Mouse (Mus musculus): ENCODE measurements around the gene Cdc7.

The Cdc7 gene

GRCm38 (mm10) chr5:106994716-106995115 is 30.6 kb downstream of the Cdc7 start:
- DNase-seq = no peak

DNA sequence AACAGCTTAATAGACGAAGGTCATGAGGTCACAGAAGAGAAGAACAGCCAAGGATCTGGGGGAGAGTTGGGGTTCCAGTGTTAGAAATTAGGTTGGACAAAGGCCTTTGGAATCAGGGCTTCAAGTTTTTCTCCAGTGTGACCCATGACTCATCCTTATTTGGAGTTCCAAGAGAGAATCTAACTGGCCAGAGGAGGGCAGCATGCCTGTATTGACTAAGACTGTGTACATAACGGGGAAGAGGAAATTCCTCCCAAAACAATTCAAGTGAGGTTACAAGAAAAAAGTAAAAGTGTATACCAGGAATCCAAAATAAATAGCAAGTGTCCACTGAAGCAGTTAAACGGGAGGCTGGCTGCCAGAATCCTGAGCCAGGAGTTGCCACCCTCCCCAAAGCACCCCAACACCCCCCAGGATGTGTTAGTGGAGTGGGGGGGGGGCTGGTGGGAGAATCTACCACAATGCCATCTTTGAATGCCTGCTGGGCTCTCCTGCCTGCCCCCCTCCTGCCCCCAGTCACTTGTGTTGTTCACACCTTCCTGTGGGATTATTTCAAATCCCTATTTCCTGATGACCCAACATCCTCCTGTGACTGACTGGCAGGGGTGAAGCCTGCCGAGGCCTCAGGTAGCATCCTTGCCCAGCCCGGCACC is 31.9 kb downstream of the Cdc7 start:
- peak; percentile 78 to 81 for DNase-seq

GRCm38 (mm10) chr5:106996539-106997244 is 32.6 kb downstream of the Cdc7 start:
- DNase-seq = no peak

GRCm38 (mm10) chr5:107001396-107002090 is 37.4 kb downstream of the Cdc7 start:
- DNase-seq = peak; percentile 19 to 42

DNA sequence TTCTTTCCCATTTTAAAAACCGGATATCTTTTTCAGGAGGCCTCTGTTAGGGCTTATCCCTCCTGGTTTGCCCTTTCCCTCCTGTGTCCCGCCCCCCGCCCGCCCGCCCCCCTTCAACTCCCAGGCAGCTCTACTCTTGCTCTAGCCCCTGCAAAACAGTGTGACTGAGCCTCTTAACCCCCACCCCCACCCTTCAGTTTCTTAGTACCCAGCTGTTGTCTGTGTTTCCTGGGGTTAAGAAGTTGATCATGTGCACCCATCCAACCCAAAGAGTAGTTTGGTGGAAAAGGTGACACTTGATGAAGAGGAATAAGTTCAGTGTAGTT is 37.9 kb downstream of the Cdc7 start:
- DNase-seq = no peak

DNA sequence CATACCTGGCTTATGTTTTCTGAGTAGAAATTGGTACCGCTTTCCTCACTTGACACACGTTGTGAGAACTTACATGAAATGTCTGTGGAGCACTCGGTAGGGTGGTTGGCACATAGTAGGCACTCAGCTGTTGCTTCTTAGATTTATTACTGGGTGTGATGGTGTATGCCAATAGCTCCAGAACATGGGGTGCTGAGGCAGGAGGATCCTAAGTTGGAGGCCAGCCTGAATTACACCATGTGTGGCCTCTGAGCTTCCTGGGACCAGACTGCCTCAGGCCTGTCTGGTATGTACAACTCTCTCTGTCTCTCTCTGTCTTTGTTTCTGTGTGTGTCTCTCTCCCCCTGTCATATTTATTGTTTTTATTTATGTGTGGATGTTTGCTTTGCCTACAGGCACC is 45.6 kb downstream of the Cdc7 start:
- no peak for DNase-seq

- DNase-seq = no peak
These were observed 46.2 kb downstream of the Cdc7 start for GRCm38 (mm10) chr5:107010300-107010699.

DNA sequence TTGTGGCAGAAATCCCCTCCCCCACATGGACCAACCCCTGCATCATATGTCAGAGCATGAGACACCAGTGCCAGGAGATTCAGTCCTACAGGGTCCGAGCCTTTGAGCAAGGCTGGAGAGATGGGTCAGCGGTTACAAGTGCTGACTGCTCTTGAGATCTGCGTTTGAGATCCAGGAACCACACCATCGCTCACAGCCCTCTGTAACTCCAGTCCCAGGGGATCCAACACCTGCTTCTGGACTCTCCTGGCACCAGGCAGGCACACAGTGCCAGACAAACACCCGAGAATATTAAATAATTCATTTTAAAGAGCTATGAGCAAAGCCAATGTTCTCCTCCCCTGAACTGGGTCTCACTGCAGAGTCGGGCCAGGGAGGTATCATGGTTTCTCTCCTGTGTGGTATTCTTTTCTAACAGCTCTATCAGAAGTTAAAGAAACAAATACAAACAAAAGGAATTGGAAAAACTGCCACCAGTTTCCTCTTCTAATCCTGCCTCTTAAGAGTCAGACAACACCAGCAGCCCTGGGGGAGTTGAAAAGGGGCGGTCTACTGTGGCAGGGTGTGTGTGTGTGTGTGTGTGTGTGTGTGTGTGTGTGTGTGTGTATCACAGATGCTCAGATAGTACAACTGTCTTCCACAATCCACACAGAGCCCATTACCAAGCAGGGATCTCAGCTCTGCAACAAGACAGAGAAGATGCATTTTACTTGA is 47.4 kb downstream of the Cdc7 start:
- DNase-seq = no peak

- no peak for DNase-seq
These were observed 48.1 kb downstream of the Cdc7 start for GRCm38 (mm10) chr5:107012030-107012715.

DNA sequence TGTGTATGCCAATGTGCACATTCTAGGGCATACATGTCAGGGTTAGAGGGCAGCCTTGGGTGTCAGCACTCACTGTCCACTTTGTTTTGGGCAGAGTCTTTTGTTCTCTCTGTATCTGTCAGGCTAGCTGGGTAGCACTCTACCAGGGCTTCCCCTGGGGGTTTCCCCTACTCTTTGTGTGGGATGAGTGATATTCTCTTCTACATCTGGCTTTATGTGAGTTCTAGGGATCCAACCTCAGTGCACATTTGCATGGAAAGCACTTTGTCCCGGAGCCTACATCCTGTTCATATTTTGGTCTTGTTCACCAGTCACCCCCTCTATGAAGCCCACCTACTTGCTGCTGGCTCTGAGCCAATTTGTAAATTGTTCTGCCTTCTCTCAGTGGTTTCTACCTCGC is 49.3 kb downstream of the Cdc7 start:
- no peak for DNase-seq

DNA sequence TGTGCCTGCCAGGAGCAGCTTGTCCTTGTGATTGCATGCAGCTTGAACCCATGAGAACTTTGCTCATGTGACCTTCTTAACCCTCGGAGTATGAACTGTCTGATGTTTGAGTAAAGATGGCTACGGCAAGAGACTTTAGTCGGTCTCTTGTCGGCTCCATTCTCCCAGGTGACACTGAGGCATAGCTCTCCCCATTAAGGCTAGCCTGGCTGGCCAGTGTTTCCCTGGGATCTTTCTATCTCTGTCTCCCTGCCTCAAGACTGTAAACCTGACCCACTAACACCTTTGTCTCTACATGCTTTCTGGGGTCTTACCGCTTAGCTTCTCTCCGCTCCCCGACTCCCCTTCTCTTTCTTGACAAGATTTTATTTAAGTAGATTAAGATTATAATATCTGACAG is 50.0 kb downstream of the Cdc7 start:
- no peak for DNase-seq

DNA sequence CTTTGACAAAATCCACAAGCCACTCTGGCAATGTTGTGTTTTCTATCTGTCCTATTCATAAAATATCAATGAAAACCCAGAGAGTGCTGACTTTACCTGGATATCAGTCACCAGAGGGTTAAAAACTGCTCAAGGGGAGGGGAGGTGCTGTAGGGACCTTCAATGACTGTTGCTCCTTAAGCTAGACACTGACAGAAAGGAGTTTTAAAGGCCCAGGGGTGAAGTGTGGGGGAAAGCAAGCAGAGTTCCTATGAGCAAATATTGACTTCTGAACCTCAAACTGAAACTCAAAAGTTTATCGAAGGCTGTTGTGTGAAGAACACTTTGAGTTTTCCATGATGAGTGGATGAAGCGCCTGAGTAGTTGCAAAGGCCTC is 50.9 kb downstream of the Cdc7 start:
- DNase-seq = no peak

- no peak for DNase-seq
These were observed 51.4 kb downstream of the Cdc7 start for GRCm38 (mm10) chr5:107015422-107016081.

- DNase-seq = no peak
These were observed 52.4 kb downstream of the Cdc7 start for GRCm38 (mm10) chr5:107016538-107016937.

GRCm38 (mm10) chr5:107017544-107017943 is 53.4 kb downstream of the Cdc7 start:
- peak in 1 of 2 experiments; percentile 19 for DNase-seq

DNA sequence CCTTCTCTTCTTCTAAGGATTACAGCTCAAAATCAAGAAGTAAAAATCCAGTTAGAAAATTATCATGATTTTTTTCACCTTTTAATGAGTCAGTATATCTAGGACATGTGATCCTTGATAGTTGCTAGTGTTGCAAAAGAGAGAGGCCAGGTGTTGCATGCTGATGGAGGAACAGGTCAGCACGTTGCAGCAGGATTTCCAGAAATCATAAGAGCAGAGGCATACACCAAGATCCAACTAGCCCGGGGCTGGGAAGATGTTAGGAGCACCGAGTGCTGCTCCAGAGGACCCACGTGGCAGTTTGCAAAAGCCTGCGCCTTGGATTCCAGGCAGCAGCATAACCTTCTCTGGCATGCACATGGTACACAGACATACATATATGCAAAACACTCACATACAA is 54.9 kb downstream of the Cdc7 start:
- DNase-seq = no peak

GRCm38 (mm10) chr5:107019904-107020303 is 55.8 kb downstream of the Cdc7 start:
- no peak for DNase-seq

DNA sequence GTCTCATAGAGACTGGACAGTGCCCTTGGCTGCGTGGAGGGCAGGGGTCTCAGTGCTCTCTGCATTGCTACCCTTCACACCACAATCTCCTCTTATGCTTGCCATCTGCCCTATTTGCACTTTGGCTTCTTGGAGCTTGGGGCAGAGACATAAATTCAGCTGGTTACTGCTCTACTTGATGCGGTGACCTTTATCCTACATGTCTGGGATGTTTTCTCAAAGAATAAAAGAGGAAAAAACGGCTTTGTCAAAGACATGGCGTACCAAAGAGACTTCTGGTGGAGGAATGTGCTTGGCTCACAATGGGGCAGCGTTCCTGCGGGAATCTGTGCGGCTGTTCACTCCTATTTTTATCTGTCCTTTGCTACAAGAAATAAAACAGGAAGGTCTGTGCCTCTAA is 56.2 kb downstream of the Cdc7 start:
- DNase-seq = no peak

DNA sequence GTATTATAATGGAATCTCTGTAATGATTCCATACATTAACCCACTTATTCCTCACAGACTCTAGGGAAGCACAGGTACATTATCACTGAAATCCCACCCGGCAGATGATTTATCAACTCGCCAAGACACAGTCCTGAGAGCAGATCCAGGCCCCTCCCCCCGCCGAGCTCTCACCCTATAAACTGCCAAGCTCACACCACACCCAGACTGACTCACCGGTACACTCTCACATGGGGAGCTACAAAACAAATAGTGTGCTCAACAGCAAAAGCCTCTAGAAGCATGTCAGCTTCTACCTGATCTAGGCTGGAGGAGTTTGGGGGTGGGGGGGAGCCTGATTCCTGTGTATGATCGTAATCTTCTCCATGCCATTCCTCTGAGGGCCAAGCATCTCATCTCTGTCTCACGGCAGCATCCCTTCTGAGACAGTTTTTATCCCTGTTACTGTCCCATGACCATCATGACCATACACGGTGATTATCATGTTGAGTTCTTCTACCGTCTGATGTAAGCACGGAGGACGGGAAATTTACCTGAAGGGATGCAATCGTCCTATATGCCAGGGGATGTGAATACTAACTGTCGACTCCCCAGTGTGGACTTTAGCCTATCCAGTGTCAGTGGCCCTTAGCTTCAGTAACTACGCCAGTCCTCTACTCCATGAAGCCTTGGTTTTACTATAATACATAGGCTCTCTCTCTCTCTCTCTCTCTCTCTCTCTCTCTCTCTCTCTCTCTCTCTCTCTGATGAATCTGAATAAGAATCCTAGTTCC is 57.4 kb downstream of the Cdc7 start:
- no peak for DNase-seq

DNA sequence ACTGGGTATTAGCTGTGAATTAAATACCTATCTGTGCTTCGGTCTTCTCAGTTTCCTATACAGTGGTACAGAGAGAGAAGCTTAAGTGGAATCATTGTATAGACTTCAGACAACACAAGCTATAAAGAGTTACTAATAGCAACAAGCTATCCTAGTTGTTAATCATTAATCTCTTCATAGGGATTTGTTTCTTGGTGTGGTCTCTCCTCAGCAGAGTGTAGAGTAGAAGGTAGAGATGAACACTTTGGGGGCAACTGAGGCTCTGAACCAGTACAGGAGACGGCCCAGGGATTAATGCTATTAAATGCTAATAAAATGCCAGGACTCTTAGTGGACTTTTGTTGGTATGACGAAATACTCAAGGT is 57.9 kb downstream of the Cdc7 start:
- no peak for DNase-seq

DNA sequence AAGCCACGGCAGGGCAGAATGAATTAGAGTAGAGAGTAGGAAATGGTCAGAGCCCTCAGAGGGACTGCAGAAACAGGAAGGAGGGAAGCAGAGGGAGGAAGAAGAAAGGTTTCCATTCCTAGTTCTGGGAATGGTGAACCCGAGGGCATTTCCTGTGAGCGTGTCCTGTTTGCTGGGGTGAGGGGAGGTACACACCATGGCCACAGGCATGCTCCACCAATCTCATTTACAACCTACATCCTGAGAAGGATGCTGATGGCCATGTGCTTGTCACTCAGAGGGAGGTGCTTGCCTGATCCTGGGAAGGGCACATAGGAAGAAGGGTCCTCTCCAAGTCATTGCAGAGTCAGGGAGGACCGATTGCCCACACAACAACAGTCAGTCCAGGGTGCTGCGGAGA is 59.8 kb downstream of the Cdc7 start:
- DNase-seq = no peak

DNA sequence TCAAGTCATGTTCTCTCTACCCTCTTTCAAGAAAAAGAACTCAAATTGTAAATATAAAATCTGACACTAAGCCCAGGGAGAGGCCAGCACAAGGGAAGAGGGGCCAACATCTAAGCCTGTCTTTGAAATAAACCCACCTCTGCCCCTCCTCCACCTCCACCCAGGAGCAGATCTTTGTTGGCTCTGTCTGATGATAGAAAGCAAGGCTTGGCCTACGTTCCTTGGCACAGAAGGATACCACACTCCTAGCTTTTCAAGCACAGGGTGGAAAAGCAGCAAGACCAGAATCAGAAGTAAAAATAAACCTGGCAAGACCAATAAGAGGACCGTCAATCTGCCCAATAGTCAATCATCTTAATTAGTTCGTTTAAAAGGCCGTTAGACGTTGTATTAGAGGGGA is 61.2 kb downstream of the Cdc7 start:
- DNase-seq = peak; percentile 57 to 70

Measured in cerebellum, postnatal 10 days (tissue).